Comparison of ENCODE assay signal across 17 mouse cellular contexts in genomic region chr5:35920076-35920475, GRCm38 (mm10). TPM values are rescaled to one million over a fixed set of nuclear protein-coding genes. Genes with fewer than 3 reads are reported as not detected.
DNase-seq lines count a peak whose midpoint lies in the region; ATAC-seq and TF ChIP-seq lines count a peak whose summit lies in the region.
"Had no signal": no experiment of that assay in that cellular context is flagged by ENCODE, and none has a peak within 500 bp of the region (broad histone marks: within the 10 kb centered on the region; RNA-seq: fewer than 3 reads in every experiment).

No protein-coding gene starts in this region.

- 48% methylated on average over 4 of the region's 4 CpGs for WGBS in heart, embryonic 11.5 days (ENCODE audit: insufficient replicate concordance)
- 73% methylated on average over 4 of the region's 4 CpGs for WGBS in midbrain, embryonic 10.5 days
- 31% methylated on average over 4 of the region's 4 CpGs for WGBS in midbrain, postnatal 0 days
- 27% methylated on average over 4 of the region's 4 CpGs for WGBS in hindbrain, embryonic 14.5 days

- peaks cover 84% of the 10 kb centered on the region for H3K4me1 ChIP-seq in heart, embryonic 11.5 days (ENCODE audit: control insufficient read depth, insufficient read depth, low read length)
- H3K4me1 ChIP-seq in midbrain, embryonic 10.5 days: peaks cover 85% of the 10 kb centered on the region
- peaks cover 10% of the 10 kb centered on the region for H3K4me1 ChIP-seq in midbrain, postnatal 0 days (ENCODE audit: insufficient read depth, low read length)
- H3K4me1 ChIP-seq in hindbrain, embryonic 14.5 days (replicated peaks; ENCODE audit: control insufficient read depth, insufficient read depth, low read length): peaks cover 91% of the 10 kb centered on the region
- H3K4me1 ChIP-seq: liver, embryonic 13.5 days; megakaryocyte, embryonic 14.5 days had no signal

- TF ChIP-seq POLR2A in myocyte (IDR thresholded peaks at IDR 0.05; ENCODE audit: insufficient read length, low read depth): no peak

- no peak for DNase-seq in heart, adult 11 months
- DNase-seq in midbrain, embryonic 10.5 days (ENCODE audit: low spot score): peak; percentile 23
- no peak for DNase-seq in midbrain, postnatal 0 days (ENCODE audit: low spot score)
- no peak for DNase-seq in hindbrain, embryonic 14.5 days (ENCODE audit: low spot score)
- DNase-seq: adrenal gland, adult 8-10 months; cerebellum, adult 8-10 months; gastrocnemius, postnatal 14 days; kidney, adult 9 months; liver, embryonic 13.5 days; spleen, adult 18-20 months had no signal

- peak overlapping the region; percentile 63 for H3K27ac ChIP-seq in heart, embryonic 11.5 days (ENCODE audit: low read depth, low read length)
- H3K27ac ChIP-seq in midbrain, embryonic 10.5 days (replicated peaks): peak overlapping the region; percentile 84; the same call in 1 of the 2 replicates
- H3K27ac ChIP-seq in midbrain, postnatal 0 days (ENCODE audit: low read depth, low read length): no peak overlapping the region
- H3K27ac ChIP-seq in hindbrain, embryonic 14.5 days: 0 out of 2 replicates have a peak overlapping the region, but pooled peaks have one; percentile 91
- H3K27ac ChIP-seq: liver, embryonic 13.5 days had no signal

- H3K79me2 ChIP-seq in myocyte (ENCODE audit: control insufficient read depth, insufficient read depth): peaks cover 98% of the 10 kb centered on the region

- H3K9ac ChIP-seq in heart, embryonic 11.5 days (ENCODE audit: low read depth, low read length): no peak overlapping the region
- no peak overlapping the region for H3K9ac ChIP-seq in midbrain, postnatal 0 days (replicated peaks; ENCODE audit: low read length, poor library complexity, severe bottlenecking)
- no peak overlapping the region for H3K9ac ChIP-seq in hindbrain, embryonic 14.5 days
- H3K9ac ChIP-seq: liver, embryonic 13.5 days; stomach, embryonic 15.5 days had no signal

- no peaks in the 10 kb centered on the region for H3K36me3 ChIP-seq in heart, embryonic 11.5 days (ENCODE audit: control insufficient read depth, insufficient read depth, low read length)
- no peaks in the 10 kb centered on the region for H3K36me3 ChIP-seq in midbrain, embryonic 10.5 days
- H3K36me3 ChIP-seq in midbrain, postnatal 0 days (ENCODE audit: insufficient read depth, low read length): no peaks in the 10 kb centered on the region
- no peaks in the 10 kb centered on the region for H3K36me3 ChIP-seq in hindbrain, embryonic 14.5 days (replicated peaks; ENCODE audit: control insufficient read depth, insufficient read depth)
- H3K36me3 ChIP-seq in myocyte (ENCODE audit: control insufficient read depth, insufficient read depth): no peaks in the 10 kb centered on the region
- H3K36me3 ChIP-seq: embryonic facial prominence, embryonic 10.5 days; liver, embryonic 13.5 days; stomach, embryonic 15.5 days had no signal

- H3ac ChIP-seq in myocyte (ENCODE audit: control insufficient read depth, insufficient read length): no peak overlapping the region

- TF ChIP-seq CTCF in midbrain, postnatal 0 days (IDR thresholded peaks at IDR 0.05): no peak

- H3K9me3 ChIP-seq in heart, embryonic 11.5 days (replicated peaks; ENCODE audit: control insufficient read depth, low read length): no peaks in the 10 kb centered on the region
- no peaks in the 10 kb centered on the region for H3K9me3 ChIP-seq in midbrain, embryonic 10.5 days (replicated peaks)
- no peaks in the 10 kb centered on the region for H3K9me3 ChIP-seq in midbrain, postnatal 0 days (ENCODE audit: low read length)
- no peaks in the 10 kb centered on the region for H3K9me3 ChIP-seq in hindbrain, embryonic 14.5 days (ENCODE audit: control insufficient read depth, low read length)
- H3K9me3 ChIP-seq: embryonic facial prominence, embryonic 10.5 days; liver, embryonic 13.5 days; megakaryocyte, embryonic 14.5 days; stomach, embryonic 15.5 days had no signal

- ATAC-seq in heart, embryonic 11.5 days (replicated peaks; ENCODE audit: insufficient number of reproducible peaks, low FRiP score, low TSS enrichment): no peak
- no peak for ATAC-seq in midbrain, postnatal 0 days (ENCODE audit: low FRiP score)
- no peak for ATAC-seq in hindbrain, embryonic 14.5 days (ENCODE audit: low FRiP score)
- ATAC-seq in CD4-positive, CD25-positive, alpha-beta regulatory T cell, adult 4 months: no peak
- ATAC-seq: inflammation-experienced regulatory T-cells, adult 6 months had no signal

- H3K4me2 ChIP-seq in heart, embryonic 11.5 days: no peak overlapping the region
- no peak overlapping the region for H3K4me2 ChIP-seq in midbrain, postnatal 0 days (ENCODE audit: low read depth, low read length, poor library complexity, severe bottlenecking)
- H3K4me2 ChIP-seq in hindbrain, embryonic 14.5 days (replicated peaks): no peak overlapping the region
- no peak overlapping the region for H3K4me2 ChIP-seq in myocyte (ENCODE audit: low read depth)
- H3K4me2 ChIP-seq: liver, embryonic 13.5 days; stomach, embryonic 15.5 days had no signal

- no peaks in the 10 kb centered on the region for H3K27me3 ChIP-seq in heart, embryonic 11.5 days (ENCODE audit: control insufficient read depth, insufficient read depth, low read length)
- H3K27me3 ChIP-seq in midbrain, embryonic 10.5 days (ENCODE audit: low read depth, poor library complexity, severe bottlenecking): no peaks in the 10 kb centered on the region
- no peaks in the 10 kb centered on the region for H3K27me3 ChIP-seq in midbrain, postnatal 0 days (ENCODE audit: insufficient read depth, low read length)
- no peaks in the 10 kb centered on the region for H3K27me3 ChIP-seq in hindbrain, embryonic 14.5 days (ENCODE audit: control insufficient read depth, insufficient read depth, low read length)
- H3K27me3 ChIP-seq in myocyte (ENCODE audit: control insufficient read depth, insufficient read depth, insufficient read length): no peaks in the 10 kb centered on the region
- H3K27me3 ChIP-seq: liver, embryonic 13.5 days; stomach, embryonic 15.5 days had no signal

- H3K4me3 ChIP-seq in heart, embryonic 11.5 days (ENCODE audit: low read depth, low read length): no peak overlapping the region
- H3K4me3 ChIP-seq in midbrain, embryonic 10.5 days: no peak overlapping the region
- H3K4me3 ChIP-seq in midbrain, postnatal 0 days (ENCODE audit: low read depth, low read length): no peak overlapping the region
- H3K4me3 ChIP-seq in hindbrain, embryonic 14.5 days (replicated peaks; ENCODE audit: low read length): no peak overlapping the region
- no peak overlapping the region for H3K4me3 ChIP-seq in myocyte
- H3K4me3 ChIP-seq: embryonic facial prominence, embryonic 10.5 days; liver, embryonic 13.5 days; megakaryocyte, embryonic 14.5 days; stomach, embryonic 15.5 days had no signal

TF ChIP-seq in myocyte, 11 proteins besides CTCF, POLR2A, EP300 and RAD21:
- TF ChIP-seq MAX (IDR thresholded peaks at IDR 0.05; ENCODE audit: low read depth) (no peak), MYOD1 (IDR thresholded peaks at IDR 0.05; ENCODE audit: control insufficient read depth in 1 of 3, insufficient read length in 2 of 3, low read depth in 2 of 3) (peak in 2 of 3 experiments; percentile 38 to 40), TCF12 (IDR thresholded peaks at IDR 0.05; ENCODE audit: insufficient read depth, poor library complexity, severe bottlenecking) (no peak), POLR2AphosphoS2 (IDR thresholded peaks at IDR 0.05; ENCODE audit: insufficient read length, low read depth) (no peak), MYOG (IDR thresholded peaks at IDR 0.05; ENCODE audit: control insufficient read depth in 1 of 3, insufficient read depth in 1 of 3, insufficient read length in 2 of 3, low read depth in 2 of 3) (peak in 1 of 3 experiments; percentile 44), CEBPB (IDR thresholded peaks at IDR 0.05; ENCODE audit: insufficient read depth, poor library complexity, severe bottlenecking) (no peak), TCF3 (IDR thresholded peaks at IDR 0.05; ENCODE audit: insufficient read length, low read depth) (no peak), E2F4 (IDR thresholded peaks at IDR 0.05; ENCODE audit: insufficient read depth) (no peak), REST (IDR thresholded peaks at IDR 0.05; ENCODE audit: insufficient read depth, insufficient read length) (no peak), USF1 (IDR thresholded peaks at IDR 0.05; ENCODE audit: low read depth) (no peak), SRF (IDR thresholded peaks at IDR 0.05; ENCODE audit: control insufficient read depth, insufficient read length, low read depth) (no peak)

RNA-seq across cellular contexts. Expression of gene Afap1, which starts 27.0 kb away (rescaled TPM):
- polyA plus RNA-seq in heart, embryonic 11.5 days (2014; fragmentation: Nextera tagmentation; extraction: Ambion mirVana): 19.9 and 24.8 TPM in 2 replicates
- 21.6 and 34.3 TPM in 2 replicates for polyA plus RNA-seq in midbrain, embryonic 10.5 days (2016; fragmentation: Nextera tagmentation; extraction: Ambion mirVana)
- 65.4 and 80.9 TPM in 2 replicates for total RNA-seq in midbrain, postnatal 0 days (2014; rRNA removed)
- polyA plus RNA-seq in midbrain, postnatal 0 days (2015; fragmentation: Nextera tagmentation; extraction: Ambion mirVana): 43.5 and 43.8 TPM in 2 replicates
- 70.8 and 72.3 TPM in 2 replicates for polyA plus RNA-seq in hindbrain, embryonic 14.5 days (2014; fragmentation: Nextera tagmentation; extraction: Ambion mirVana)
- 12.4 TPM for polyA plus RNA-seq in myocyte (2012; fragmentation: generic; extraction: Trizol)
- polyA plus RNA-seq in CD4-positive, CD25-positive, alpha-beta regulatory T cell, adult 4 months (2017; shearing (Covaris generic)): 10 to 100 TPM; 13.7 to 17.3 TPM
